Mouse (Mus musculus) CH12.LX (cell line): ENCODE measurements at regions not wholly inside any gene's neighbourhood (a gene's known extent, or its start where the extent isn't known, plus 50 kb on each side); places are given as distances from the start of the nearest gene placed in this dataset.

Source experiments
- DNase-seq: peaks from one replicate; pipeline ENCODE4 v3.0.0-alpha.2; 2013; ENCODE audit errors: extremely low read depth
- H3K27ac ChIP-seq: 2 replicates; pipeline ENCODE4 v1.5.1; 2012; ENCODE audit warnings: low read depth, mild to moderate bottlenecking, control low read depth, moderate library complexity; ENCODE audit not compliant: insufficient read depth
- H3K27me3 ChIP-seq: replicated peaks from 2 replicates; pipeline ENCODE3; 2012; ENCODE audit warnings: inconsistent platforms
- H3K36me3 ChIP-seq, 2 experiments: replicated peaks in 1 of 2; 2 replicates each; pipeline versions ENCODE3 to v1.6.1; 2012; ENCODE audit warnings: inconsistent platforms in 1 of 2, low read length in 1 of 2, mild to moderate bottlenecking in 1 of 2, mixed read lengths in 1 of 2, moderate library complexity in 1 of 2; ENCODE audit not compliant: control insufficient read depth in 1 of 2, insufficient read depth in 1 of 2
- H3K4me1 ChIP-seq, 2 experiments: 2 replicates each; pipeline ENCODE4 v1.6.1; 2012; ENCODE audit warnings: inconsistent platforms in 1 of 2, moderate library complexity in 1 of 2; ENCODE audit not compliant: insufficient read depth in 2 of 2, control insufficient read depth in 1 of 2
- H3K4me2 ChIP-seq: 2 replicates; pipeline ENCODE4 v1.6.1; 2012; ENCODE audit warnings: low read depth, mild to moderate bottlenecking, control low read depth; ENCODE audit not compliant: poor library complexity, insufficient read depth, severe bottlenecking
- H3K4me3 ChIP-seq, 3 experiments: fragments of 150-350 bp in 1 of 3; sonication (generic) in 1 of 3; replicated peaks in 1 of 3; 2 replicates each; pipeline versions ENCODE3 to v1.5.1; 2011 to 2012; ENCODE audit warnings: low read depth in 2 of 3, low read length in 2 of 3, mild to moderate bottlenecking in 2 of 3, moderate library complexity in 2 of 3, control low read depth in 1 of 3, improper control_type of control experiment in 1 of 3, inconsistent platforms in 1 of 3, mixed read lengths in 1 of 3; ENCODE audit not compliant: poor library complexity in 1 of 3
- H3K79me2 ChIP-seq: replicated peaks from 2 replicates; pipeline ENCODE4 v1.6.1; 2012; ENCODE audit warnings: mild to moderate bottlenecking, moderate library complexity; ENCODE audit not compliant: control insufficient read depth, poor library complexity, insufficient read depth, severe bottlenecking; ENCODE audit errors: extremely low read depth
- H3K9ac ChIP-seq: 2 replicates; pipeline ENCODE4 v1.6.1; 2012; ENCODE audit warnings: low read depth, mild to moderate bottlenecking, control low read depth, moderate library complexity; ENCODE audit not compliant: insufficient read depth
- H3K9me3 ChIP-seq: replicated peaks from 2 replicates; pipeline ENCODE3; 2012; ENCODE audit warnings: low read length, inconsistent platforms, mixed read lengths
- CTCF ChIP-seq, 2 experiments: IDR thresholded peaks in 1 of 2; conservative IDR thresholded peaks in 1 of 2; 2 replicates each; pipeline ENCODE4 v1.5.1; 2011 to 2012; ENCODE audit warnings: low read depth in 2 of 2, low read length in 2 of 2, improper control_type of control experiment in 1 of 2, inconsistent platforms in 1 of 2, mild to moderate bottlenecking in 1 of 2, moderate library complexity in 1 of 2
- ELF1 ChIP-seq: IDR thresholded peaks from 2 replicates; pipeline ENCODE4 v1.6.1; 2014; ENCODE audit warnings: low read depth, mild to moderate bottlenecking, inconsistent platforms, low read length, improper control_type of control experiment
- JUN ChIP-seq: IDR thresholded peaks from 2 replicates; pipeline ENCODE4 v1.6.1; 2011; ENCODE audit warnings: low read depth, mild to moderate bottlenecking, low read length, improper control_type of control experiment, moderate library complexity; ENCODE audit not compliant: insufficient read depth
- JUND ChIP-seq: conservative IDR thresholded peaks from 2 replicates; pipeline ENCODE4 v1.6.1; 2011; ENCODE audit warnings: low read depth, low read length, improper control_type of control experiment
- MAFK ChIP-seq: IDR thresholded peaks from 2 replicates; pipeline ENCODE4 v1.6.1; 2011; ENCODE audit warnings: low read length, improper control_type of control experiment; ENCODE audit not compliant: insufficient replicate concordance
- MAX ChIP-seq: IDR thresholded peaks from 2 replicates; pipeline ENCODE4 v1.6.1; 2011; ENCODE audit warnings: low read length, improper control_type of control experiment
- MAZ ChIP-seq: IDR thresholded peaks from 2 replicates; pipeline ENCODE4 v1.6.1; 2012; ENCODE audit warnings: low read depth, mild to moderate bottlenecking, inconsistent platforms, low read length, improper control_type of control experiment, moderate library complexity
- MEF2A ChIP-seq: IDR thresholded peaks from 2 replicates; pipeline ENCODE4 v1.6.1; 2014; ENCODE audit warnings: low read depth, mild to moderate bottlenecking, inconsistent platforms, low read length, improper control_type of control experiment, borderline replicate concordance
- NRF1 ChIP-seq: IDR thresholded peaks from 2 replicates; pipeline ENCODE4 v1.6.1; 2014; ENCODE audit warnings: low read depth, mild to moderate bottlenecking, inconsistent platforms, low read length, improper control_type of control experiment, moderate library complexity
- PAX5 ChIP-seq: IDR thresholded peaks from 2 replicates; pipeline ENCODE4 v1.6.1; 2012; ENCODE audit warnings: low read length, inconsistent platforms, mixed read lengths
- POLR2A ChIP-seq: IDR thresholded peaks from 2 replicates; pipeline ENCODE4 v1.6.1; 2011; ENCODE audit warnings: low read depth, mild to moderate bottlenecking, improper control_type of control experiment, low read length
- UBTF ChIP-seq: IDR thresholded peaks from 2 replicates; pipeline ENCODE4 v1.6.1; 2012; ENCODE audit warnings: low read depth, mild to moderate bottlenecking, inconsistent platforms, low read length, improper control_type of control experiment, moderate library complexity
- USF2 ChIP-seq: conservative IDR thresholded peaks from 2 replicates; pipeline ENCODE4 v1.6.1; 2011; ENCODE audit warnings: low read depth, low read length, improper control_type of control experiment
- ZC3H11A ChIP-seq: IDR thresholded peaks from 2 replicates; pipeline ENCODE4 v1.6.1; 2012; ENCODE audit warnings: low read depth, mild to moderate bottlenecking, inconsistent platforms, low read length, improper control_type of control experiment
- dilution Hi-C: fragments of 300-500 bp; cut with MboI; formaldehyde crosslinking; loops from 2 replicates; pipeline ENCODE4 v1.14.3; 2020; ENCODE audit warnings: low sequenced_read_pairs; ENCODE audit not compliant: extremely low pct_unique_long_range_greater_than_20kb, extremely low pct_ligation_motif_present
- in situ Hi-C: fragments of 300-500 bp; cut with MboI; formaldehyde crosslinking; loops from 3 replicates; pipeline ENCODE4 v1.14.3; 2019; ENCODE audit warnings: low sequenced_read_pairs, low pct_ligation_motif_present, low pct_unique_long_range_greater_than_20kb, mixed read lengths

DNA sequence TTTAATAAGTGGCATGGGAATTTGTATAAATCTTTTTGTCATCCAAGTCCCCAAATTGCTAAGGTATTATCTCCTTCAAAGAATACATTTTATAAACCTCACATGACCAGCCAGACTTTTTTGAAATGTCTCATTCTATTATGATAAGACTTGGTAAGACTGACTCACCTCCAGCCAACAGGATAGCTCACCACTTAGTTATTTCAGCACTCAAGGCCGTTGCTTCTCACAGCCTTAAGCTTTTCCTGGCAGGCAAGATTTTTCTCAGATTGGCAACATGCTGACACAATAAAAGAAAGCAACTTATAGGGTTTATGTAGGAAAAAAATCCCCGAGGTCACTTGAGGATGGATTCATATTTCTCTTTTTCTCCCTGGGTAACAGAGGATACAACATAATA is 935.9 kb upstream of the Acvr2a start:
- no peak for TF ChIP-seq USF2
- no peak for TF ChIP-seq JUND
- no peak for TF ChIP-seq CTCF (conservative IDR thresholded peaks at IDR 0.05 in 1 of 2, IDR thresholded peaks at IDR 0.05 in 1 of 2; ENCODE audit: low read depth in 2 of 2, low read length in 2 of 2)
- no peak for TF ChIP-seq MAFK
- no peak for TF ChIP-seq JUN
- no peak for TF ChIP-seq MEF2A
- TF ChIP-seq UBTF = no peak
- TF ChIP-seq MAX = no peak
- TF ChIP-seq, all 38 proteins: peak for 0
- no peaks in the 10 kb centered on the region for H3K36me3 ChIP-seq
- dilution Hi-C loops (no loop called here), in situ Hi-C loops (no loop called here)
- H3K9ac ChIP-seq = no peak overlapping the region
- H3K27ac ChIP-seq = no peak overlapping the region
- no peaks in the 10 kb centered on the region for H3K9me3 ChIP-seq
- no peak overlapping the region for H3K4me3 ChIP-seq
- H3K4me1 ChIP-seq = no peaks in the 10 kb centered on the region
- no peak for DNase-seq
- H3K79me2 ChIP-seq = no peaks in the 10 kb centered on the region
- no peak overlapping the region for H3K4me2 ChIP-seq
- H3K27me3 ChIP-seq = no peaks in the 10 kb centered on the region

DNA sequence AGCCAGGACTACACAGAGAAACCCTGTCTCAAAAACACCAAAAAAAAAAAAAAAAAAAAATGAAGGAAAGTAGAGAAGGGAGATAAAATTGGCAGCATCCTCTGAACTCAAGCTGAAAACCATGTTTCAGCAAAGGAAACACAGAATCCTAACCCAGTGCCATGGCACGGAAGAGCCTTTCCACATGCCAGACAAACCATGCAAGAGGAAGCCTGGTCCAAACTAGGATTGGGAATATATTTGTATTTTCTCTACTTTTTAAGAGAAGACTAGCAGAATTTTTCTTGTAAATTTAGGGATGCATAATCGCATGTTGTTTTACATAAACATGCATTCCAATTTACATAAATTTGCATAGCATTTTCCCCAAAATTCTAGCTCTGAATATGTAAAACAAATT is 934.8 kb upstream of the Acvr2a start:
- DNase-seq = no peak
- peaks cover 2% of the 10 kb centered on the region for H3K9me3 ChIP-seq
- in situ Hi-C loops = no loop called here
- no peak overlapping the region for H3K4me2 ChIP-seq
- H3K9ac ChIP-seq = no peak overlapping the region
- H3K4me3 ChIP-seq = no peak overlapping the region
- no peak overlapping the region for H3K27ac ChIP-seq
- no peaks in the 10 kb centered on the region for H3K4me1 ChIP-seq
- no peaks in the 10 kb centered on the region for H3K27me3 ChIP-seq
- no peaks in the 10 kb centered on the region for H3K79me2 ChIP-seq
- dilution Hi-C loops = no loop called here
- TF ChIP-seq NRF1 (no peak), PAX5 (no peak), ZC3H11A (no peak), UBTF (no peak), ELF1 (no peak), USF2 (no peak)
- TF ChIP-seq, all 38 proteins: peak for 0
- no peaks in the 10 kb centered on the region for H3K36me3 ChIP-seq

DNA sequence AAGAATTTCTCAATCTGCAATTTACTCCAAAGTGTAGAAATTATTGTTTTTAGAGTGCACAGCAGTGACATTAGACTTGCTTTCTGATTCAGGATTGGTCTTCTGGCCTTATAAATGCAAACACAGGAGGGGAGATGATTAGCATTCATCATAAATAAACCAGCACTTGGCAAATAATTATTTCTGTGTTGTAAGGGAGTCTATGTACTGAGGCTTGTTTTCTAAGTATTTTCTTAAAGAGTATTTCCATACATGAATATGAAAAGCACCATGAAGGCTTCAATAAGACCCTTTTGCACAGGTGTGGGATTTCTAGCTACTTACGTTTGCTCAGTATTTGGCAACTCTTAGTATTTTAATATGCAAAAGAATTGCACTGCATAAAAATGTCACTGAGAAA is 934.1 kb upstream of the Acvr2a start:
- no peak overlapping the region for H3K27ac ChIP-seq
- TF ChIP-seq POLR2A (no peak), MAZ (no peak)
- TF ChIP-seq, all 38 proteins: peak for 0
- Histone ChIP-seq H3K4me1 (no peaks in the 10 kb centered on the region), H3K9ac (no peak overlapping the region), H3K9me3 (peaks cover 2% of the 10 kb centered on the region), H3K79me2 (no peaks in the 10 kb centered on the region), H3K4me3 (no peak overlapping the region), H3K27me3 (no peaks in the 10 kb centered on the region), H3K4me2 (no peak overlapping the region), H3K36me3 (no peaks in the 10 kb centered on the region)
- DNase-seq = no peak
- dilution Hi-C loops (no loop called here), in situ Hi-C loops (no loop called here)
